Mouse (Mus musculus): ENCODE measurements around the gene Coq9. TPM values are rescaled to one million over a fixed set of nuclear protein-coding genes. Genes with fewer than 3 reads are reported as not detected.

Coq9 gene
- total and polyA plus RNA-seq, 2 experiments: 148 to 280 TPM

GRCm38 (mm10) chr8:94876820-94877219 is 38.7 kb downstream of the Coq9 start:
- H3K27me3 ChIP-seq (ENCODE audit: control insufficient read depth, insufficient read depth, low read length): no peaks in the 10 kb centered on the region
- H3K4me1 ChIP-seq (ENCODE audit: control insufficient read depth, insufficient read depth, low read length): no peaks in the 10 kb centered on the region; the same call in none of the 2 replicates
- H3K9ac ChIP-seq (ENCODE audit: low read depth, low read length): no peak overlapping the region
- no peak overlapping the region for H3K27ac ChIP-seq (replicated peaks; ENCODE audit: insufficient read depth, low read depth, low read length)
- no peaks in the 10 kb centered on the region for H3K36me3 ChIP-seq (ENCODE audit: control insufficient read depth, insufficient read depth, low read length)
- H3K4me3 ChIP-seq (ENCODE audit: insufficient read depth, low read depth, low read length): no peak overlapping the region
- TF ChIP-seq POLR2A (IDR thresholded peaks at IDR 0.05; ENCODE audit: extremely low read depth, insufficient read depth, low read length) (no peak), CTCF (IDR thresholded peaks at IDR 0.05; ENCODE audit: low read depth, low read length) (no peak)
- 52% methylated on average over 3 of the region's 3 CpGs for WGBS
- DNase-seq (ENCODE audit: extremely low read depth, low read depth, low spot score): no peak
- no peaks in the 10 kb centered on the region for H3K79me2 ChIP-seq (ENCODE audit: control insufficient read depth, insufficient read depth, low read length)

GRCm38 (mm10) chr8:94880742-94881141 is 42.6 kb downstream of the Coq9 start:
- Histone ChIP-seq H3K79me2 (ENCODE audit: control insufficient read depth, insufficient read depth, low read length) (no peaks in the 10 kb centered on the region), H3K9ac (ENCODE audit: low read depth, low read length) (no peak overlapping the region), H3K36me3 (ENCODE audit: control insufficient read depth, insufficient read depth, low read length) (no peaks in the 10 kb centered on the region), H3K27ac (replicated peaks; ENCODE audit: insufficient read depth, low read depth, low read length) (no peak overlapping the region), H3K4me1 (ENCODE audit: control insufficient read depth, insufficient read depth, low read length) (no peaks in the 10 kb centered on the region; the same call in 1 of the 2 replicates), H3K4me3 (ENCODE audit: insufficient read depth, low read depth, low read length) (no peak overlapping the region), H3K27me3 (ENCODE audit: control insufficient read depth, insufficient read depth, low read length) (no peaks in the 10 kb centered on the region)
- TF ChIP-seq POLR2A (IDR thresholded peaks at IDR 0.05; ENCODE audit: extremely low read depth, insufficient read depth, low read length) (no peak), CTCF (IDR thresholded peaks at IDR 0.05; ENCODE audit: low read depth, low read length) (no peak)
- 78% methylated on average over 4 of the region's 4 CpGs for WGBS
- DNase-seq (ENCODE audit: extremely low read depth, low read depth, low spot score): no peak

GRCm38 (mm10) chr8:94888383-94889036 is 50.4 kb downstream of the Coq9 start:
- Histone ChIP-seq H3K9ac (ENCODE audit: low read depth, low read length) (no peak overlapping the region), H3K4me1 (ENCODE audit: control insufficient read depth, insufficient read depth, low read length) (no peaks in the 10 kb centered on the region), H3K27ac (replicated peaks; ENCODE audit: insufficient read depth, low read depth, low read length) (no peak overlapping the region), H3K4me3 (ENCODE audit: insufficient read depth, low read depth, low read length) (no peak overlapping the region), H3K79me2 (ENCODE audit: control insufficient read depth, insufficient read depth, low read length) (no peaks in the 10 kb centered on the region), H3K27me3 (ENCODE audit: control insufficient read depth, insufficient read depth, low read length) (no peaks in the 10 kb centered on the region), H3K36me3 (ENCODE audit: control insufficient read depth, insufficient read depth, low read length) (no peaks in the 10 kb centered on the region)
- TF ChIP-seq POLR2A (IDR thresholded peaks at IDR 0.05; ENCODE audit: extremely low read depth, insufficient read depth, low read length): no peak
- no peak for TF ChIP-seq CTCF (IDR thresholded peaks at IDR 0.05; ENCODE audit: low read depth, low read length)
- 40% methylated on average over 14 of the region's 14 CpGs for WGBS
- no peak for DNase-seq (ENCODE audit: extremely low read depth, low read depth, low spot score)

- 57% methylated on average over 2 of the region's 2 CpGs for WGBS
Measured at GRCm38 (mm10) chr8:94892917-94893316, 54.8 kb downstream of the Coq9 start.

GRCm38 (mm10) chr8:94899262-94899661 is 61.1 kb downstream of the Coq9 start:
- no peaks in the 10 kb centered on the region for H3K27me3 ChIP-seq (ENCODE audit: control insufficient read depth, insufficient read depth, low read length)
- H3K27ac ChIP-seq (replicated peaks; ENCODE audit: insufficient read depth, low read depth, low read length): no peak overlapping the region
- H3K36me3 ChIP-seq (ENCODE audit: control insufficient read depth, insufficient read depth, low read length): no peaks in the 10 kb centered on the region
- H3K79me2 ChIP-seq (ENCODE audit: control insufficient read depth, insufficient read depth, low read length): no peaks in the 10 kb centered on the region
- 0 out of 2 replicates have a peak, but pooled peaks cover 1% of the 10 kb centered on the region for H3K4me1 ChIP-seq (ENCODE audit: control insufficient read depth, insufficient read depth, low read length)
- H3K9ac ChIP-seq (ENCODE audit: low read depth, low read length): no peak overlapping the region
- TF ChIP-seq POLR2A (IDR thresholded peaks at IDR 0.05; ENCODE audit: extremely low read depth, insufficient read depth, low read length) (no peak), CTCF (IDR thresholded peaks at IDR 0.05; ENCODE audit: low read depth, low read length) (no peak)
- no peak for DNase-seq (ENCODE audit: extremely low read depth, low read depth, low spot score)
- H3K4me3 ChIP-seq (ENCODE audit: insufficient read depth, low read depth, low read length): no peak overlapping the region
- WGBS: 18% methylated on average over 11 of the region's 11 CpGs

More at GRCm38 (mm10) chr8:94892917-94893316, 54.8 kb downstream of the Coq9 start:
- H3K36me3 ChIP-seq (ENCODE audit: control insufficient read depth, insufficient read depth, low read length): no peaks in the 10 kb centered on the region
- H3K4me1 ChIP-seq (ENCODE audit: control insufficient read depth, insufficient read depth, low read length): no peaks in the 10 kb centered on the region
- TF ChIP-seq CTCF (IDR thresholded peaks at IDR 0.05; ENCODE audit: low read depth, low read length): no peak
- no peak for TF ChIP-seq POLR2A (IDR thresholded peaks at IDR 0.05; ENCODE audit: extremely low read depth, insufficient read depth, low read length)
- no peak for DNase-seq (ENCODE audit: extremely low read depth, low read depth, low spot score)
- no peak overlapping the region for H3K27ac ChIP-seq (replicated peaks; ENCODE audit: insufficient read depth, low read depth, low read length)
- no peaks in the 10 kb centered on the region for H3K79me2 ChIP-seq (ENCODE audit: control insufficient read depth, insufficient read depth, low read length)
- H3K27me3 ChIP-seq (ENCODE audit: control insufficient read depth, insufficient read depth, low read length): no peaks in the 10 kb centered on the region
- no peak overlapping the region for H3K9ac ChIP-seq (ENCODE audit: low read depth, low read length)
- H3K4me3 ChIP-seq (ENCODE audit: insufficient read depth, low read depth, low read length): no peak overlapping the region

- H3K27ac ChIP-seq (replicated peaks; ENCODE audit: insufficient read depth, low read depth, low read length): no peak overlapping the region; the same call in 1 of the 2 replicates
- H3K4me3 ChIP-seq (ENCODE audit: insufficient read depth, low read depth, low read length): no peak overlapping the region
- H3K27me3 ChIP-seq (ENCODE audit: control insufficient read depth, insufficient read depth, low read length): no peaks in the 10 kb centered on the region
- H3K9ac ChIP-seq (ENCODE audit: low read depth, low read length): no peak overlapping the region
- TF ChIP-seq CTCF (IDR thresholded peaks at IDR 0.05; ENCODE audit: low read depth, low read length) (no peak), POLR2A (IDR thresholded peaks at IDR 0.05; ENCODE audit: extremely low read depth, insufficient read depth, low read length) (no peak)
- no peak for DNase-seq (ENCODE audit: extremely low read depth, low read depth, low spot score)
- H3K79me2 ChIP-seq (ENCODE audit: control insufficient read depth, insufficient read depth, low read length): no peaks in the 10 kb centered on the region
- H3K4me1 ChIP-seq (ENCODE audit: control insufficient read depth, insufficient read depth, low read length): 0 out of 2 replicates have a peak, but pooled peaks cover 1% of the 10 kb centered on the region
- WGBS: 42% methylated on average over 6 of the region's 6 CpGs
- no peaks in the 10 kb centered on the region for H3K36me3 ChIP-seq (ENCODE audit: control insufficient read depth, insufficient read depth, low read length)
Measured at GRCm38 (mm10) chr8:94900617-94901016, 62.5 kb downstream of the Coq9 start.
